Mouse (Mus musculus): Measurements from ENCODE around the gene Ccdc85b. TPM values are rescaled to one million over a fixed set of nuclear protein-coding genes. Genes with fewer than 3 reads are reported as not detected.
"Not testable (repeated sequence)": the region's sequence is repeated elsewhere in the genome, so short reads cannot be mapped to it uniquely, and the experiment has no call there.

Ccdc85b gene
- 7.8 and 8.6 TPM in 2 replicates for polyA plus RNA-seq (2015; fragmentation: Nextera tagmentation; extraction: Ambion mirVana)

GRCm38 (mm10) chr19:5457746-5458442 is at the start of gene Ccdc85b:
Ccdc85b (minus strand) TSS chr19:5457894.
- peak within 1 kb of the TSS; percentile 72 for H3K4me3 ChIP-seq (ENCODE audit: low read length)
- H3K4me1 ChIP-seq (ENCODE audit: insufficient read depth, low read length), result peaks cover 32% of the 10 kb centered on the region
- WGBS, result 11% methylated on average over 14 of the region's 14 CpGs
- H3K9me3 ChIP-seq (ENCODE audit: low read length), result no peaks in the 10 kb centered on the region
- H3K36me3 ChIP-seq (ENCODE audit: insufficient read depth, low read length), result peaks cover 6% of the 10 kb centered on the region; the same call in 1 of the 2 replicates
- no peak for ATAC-seq (ENCODE audit: low FRiP score, low TSS enrichment)
- no peaks in the 10 kb centered on the region for H3K27me3 ChIP-seq (ENCODE audit: insufficient read depth, low read length)
- peak within 1 kb of the TSS; percentile 90 for H3K27ac ChIP-seq (ENCODE audit: low read length)
- H3K9ac ChIP-seq (replicated peaks; ENCODE audit: low read length), result peak within 1 kb of the TSS; percentile 83
- peak within 1 kb of the TSS; percentile 90 for H3K4me2 ChIP-seq (replicated peaks; ENCODE audit: low read depth, low read length)

GRCm38 (mm10) chr19:5503687-5504086 is 46.0 kb upstream of the Ccdc85b start, which contains the start of gene 1700020D05Rik:
1700020D05Rik (minus strand) TSS chr19:5503787.
- Histone ChIP-seq H3K4me3 (ENCODE audit: low read length) (peak within 1 kb of the TSS; percentile 8; the same call in 1 of the 2 replicates), H3K9me3 (ENCODE audit: low read length) (no peaks in the 10 kb centered on the region; the same call in 1 of the 2 replicates), H3K4me1 (ENCODE audit: insufficient read depth, low read length) (no peaks in the 10 kb centered on the region), H3K9ac (replicated peaks; ENCODE audit: low read length) (no peak within 1 kb of the TSS), H3K27me3 (ENCODE audit: insufficient read depth, low read length) (no peaks in the 10 kb centered on the region), H3K4me2 (replicated peaks; ENCODE audit: low read depth, low read length) (peak within 1 kb of the TSS; percentile 31), H3K36me3 (ENCODE audit: insufficient read depth, low read length) (no peaks in the 10 kb centered on the region), H3K27ac (ENCODE audit: low read length) (no peak within 1 kb of the TSS)
- whole genome bisulfite sequencing, result 47% methylated on average over 17 of the region's 17 CpGs
- ATAC-seq (ENCODE audit: low FRiP score, low TSS enrichment), result no peak

DNA sequence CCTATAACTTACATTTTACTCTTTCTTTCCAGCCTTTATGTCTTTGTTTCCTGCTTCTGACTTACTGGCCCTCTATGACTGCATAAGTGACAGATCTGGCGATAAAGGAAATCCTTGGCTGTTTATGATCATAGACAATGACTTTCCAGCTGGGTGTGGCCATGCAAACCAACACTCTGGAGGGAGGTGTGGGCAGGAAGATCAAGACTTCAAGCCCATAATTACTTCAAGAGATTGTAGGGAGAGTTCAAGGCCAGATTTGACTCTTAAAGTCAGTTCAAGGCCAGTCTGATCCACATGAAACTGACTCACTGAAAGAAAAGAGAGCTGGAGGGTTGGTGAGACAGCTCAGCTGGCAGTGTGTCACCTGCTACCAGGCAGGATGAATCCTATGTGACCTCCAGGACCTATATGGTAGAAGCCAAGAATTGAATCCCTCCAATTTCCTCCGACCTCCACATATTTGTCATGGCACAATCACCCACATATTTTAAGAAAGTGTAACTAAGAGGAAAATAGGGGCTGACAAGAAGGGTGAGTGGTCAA is 42.7 kb upstream of the Ccdc85b start:
- whole genome bisulfite sequencing, result 79% methylated on average over 2 of the region's 2 CpGs
- Histone ChIP-seq H3K27ac (ENCODE audit: low read length) (no peak overlapping the region), H3K9me3 (ENCODE audit: low read length) (no peaks in the 10 kb centered on the region), H3K4me2 (replicated peaks; ENCODE audit: low read depth, low read length) (no peak overlapping the region), H3K4me1 (ENCODE audit: insufficient read depth, low read length) (no peaks in the 10 kb centered on the region), H3K9ac (replicated peaks; ENCODE audit: low read length) (no peak overlapping the region; the same call in 1 of the 2 replicates), H3K27me3 (ENCODE audit: insufficient read depth, low read length) (no peaks in the 10 kb centered on the region), H3K36me3 (ENCODE audit: insufficient read depth, low read length) (peaks cover 20% of the 10 kb centered on the region; the same call in 1 of the 2 replicates), H3K4me3 (ENCODE audit: low read length) (no peak overlapping the region)
- no peak for ATAC-seq (ENCODE audit: low FRiP score, low TSS enrichment)

DNA sequence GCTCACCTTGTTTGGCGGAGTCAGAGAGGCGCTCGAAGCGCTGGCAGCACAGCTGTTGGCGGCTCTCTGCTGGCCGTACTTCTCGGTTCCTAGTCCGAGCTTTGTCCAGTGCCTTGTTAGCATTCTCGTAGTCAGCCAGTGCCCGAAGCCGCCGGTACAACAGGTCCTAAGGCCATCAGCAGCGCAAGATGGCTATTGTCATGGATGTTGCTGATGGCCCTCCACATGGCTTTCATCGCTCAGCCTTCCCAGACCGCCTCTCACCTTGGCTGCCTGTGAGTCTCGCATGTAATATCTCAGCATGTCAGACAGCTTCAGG is 38.3 kb upstream of the Ccdc85b start:
- no peak for ATAC-seq (ENCODE audit: low FRiP score, low TSS enrichment)
- Histone ChIP-seq H3K27me3 (ENCODE audit: insufficient read depth, low read length) (no peaks in the 10 kb centered on the region), H3K27ac (ENCODE audit: low read length) (no peak overlapping the region), H3K4me2 (replicated peaks; ENCODE audit: low read depth, low read length) (no peak overlapping the region), H3K9ac (replicated peaks; ENCODE audit: low read length) (no peak overlapping the region), H3K9me3 (ENCODE audit: low read length) (no peaks in the 10 kb centered on the region), H3K4me1 (ENCODE audit: insufficient read depth, low read length) (peaks cover 15% of the 10 kb centered on the region), H3K4me3 (ENCODE audit: low read length) (no peak overlapping the region), H3K36me3 (ENCODE audit: insufficient read depth, low read length) (peaks cover 44% of the 10 kb centered on the region)
- WGBS, result 91% methylated on average over 16 of the region's 16 CpGs

DNA sequence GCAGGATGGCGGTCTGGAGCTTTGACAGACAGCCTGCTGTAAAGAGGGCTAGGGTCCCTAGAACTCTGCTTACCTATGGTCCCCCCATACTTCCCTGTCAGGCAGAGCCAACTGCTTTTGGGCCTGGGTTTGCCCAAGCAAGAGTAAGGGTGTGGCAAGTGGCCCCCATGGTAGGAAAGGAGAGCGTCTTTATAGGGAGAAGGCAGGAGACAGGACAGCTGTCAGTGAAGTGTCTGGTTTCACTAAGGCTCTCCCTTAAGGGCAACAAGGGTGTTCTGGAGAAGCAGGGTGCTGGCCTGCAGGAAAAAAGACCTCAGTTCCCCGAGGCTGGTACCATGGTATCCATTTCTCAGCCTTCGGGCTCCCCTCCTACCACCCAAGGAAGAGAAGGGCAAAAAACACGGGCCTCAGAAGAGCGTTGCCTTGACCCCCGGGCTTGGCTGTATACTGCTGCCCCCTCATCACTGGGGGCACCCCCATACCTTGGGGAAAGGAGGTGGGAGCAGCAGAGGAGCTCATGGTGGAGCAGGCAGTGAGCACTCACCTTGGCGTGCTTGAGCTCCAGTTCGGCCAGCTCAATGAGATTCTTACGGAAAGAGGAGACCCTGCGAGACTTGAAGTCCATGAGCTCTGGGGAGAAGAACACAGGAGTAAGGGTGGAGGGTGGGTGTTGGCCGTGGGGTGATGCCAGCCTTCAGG is 37.8 kb upstream of the Ccdc85b start:
- Histone ChIP-seq H3K4me2 (replicated peaks; ENCODE audit: low read depth, low read length) (no peak overlapping the region), H3K4me1 (ENCODE audit: insufficient read depth, low read length) (peaks cover 15% of the 10 kb centered on the region), H3K27ac (ENCODE audit: low read length) (no peak overlapping the region), H3K9ac (replicated peaks; ENCODE audit: low read length) (no peak overlapping the region), H3K4me3 (ENCODE audit: low read length) (no peak overlapping the region), H3K36me3 (ENCODE audit: insufficient read depth, low read length) (peaks cover 44% of the 10 kb centered on the region), H3K27me3 (ENCODE audit: insufficient read depth, low read length) (no peaks in the 10 kb centered on the region), H3K9me3 (ENCODE audit: low read length) (no peaks in the 10 kb centered on the region)
- no peak for ATAC-seq (ENCODE audit: low FRiP score, low TSS enrichment)
- WGBS, result 80% methylated on average over 12 of the region's 12 CpGs

DNA sequence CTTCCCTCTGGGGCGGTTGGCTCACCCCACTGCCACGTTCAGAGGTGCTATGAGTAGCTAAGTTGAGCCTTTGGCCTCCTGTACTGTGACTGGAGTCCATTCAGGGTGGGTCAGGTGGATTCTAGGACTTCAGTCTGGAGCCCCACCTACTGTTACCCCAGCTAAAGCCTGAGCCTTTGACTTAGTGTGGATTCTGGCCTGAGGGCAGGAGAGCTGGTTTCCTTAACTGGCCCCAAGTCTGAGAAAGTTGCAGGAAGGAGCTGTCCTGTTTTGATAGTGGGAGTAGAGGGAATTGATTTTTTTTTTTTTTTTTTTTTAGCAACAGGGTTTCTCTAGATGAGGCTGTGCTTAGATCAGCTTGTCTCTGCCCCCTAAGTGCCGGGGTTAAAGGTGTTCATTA is 36.6 kb upstream of the Ccdc85b start:
- no peaks in the 10 kb centered on the region for H3K9me3 ChIP-seq (ENCODE audit: low read length)
- H3K4me2 ChIP-seq (replicated peaks; ENCODE audit: low read depth, low read length), result no peak overlapping the region
- no peak overlapping the region for H3K27ac ChIP-seq (ENCODE audit: low read length)
- H3K4me1 ChIP-seq (ENCODE audit: insufficient read depth, low read length), result peaks cover 22% of the 10 kb centered on the region
- no peak overlapping the region for H3K9ac ChIP-seq (replicated peaks; ENCODE audit: low read length)
- no peak for ATAC-seq (ENCODE audit: low FRiP score, low TSS enrichment)
- H3K36me3 ChIP-seq (ENCODE audit: insufficient read depth, low read length), result peaks cover 44% of the 10 kb centered on the region
- no peak overlapping the region for H3K4me3 ChIP-seq (ENCODE audit: low read length)
- H3K27me3 ChIP-seq (ENCODE audit: insufficient read depth, low read length), result no peaks in the 10 kb centered on the region
- WGBS, result 87% methylated on average over 3 of the region's 3 CpGs

GRCm38 (mm10) chr19:5493301-5493721 is 35.6 kb upstream of the Ccdc85b start:
- not testable (repeated sequence) for H3K27me3 ChIP-seq (ENCODE audit: insufficient read depth, low read length); H3K4me3 ChIP-seq (ENCODE audit: low read length); H3K4me2 ChIP-seq (replicated peaks; ENCODE audit: low read depth, low read length); H3K9ac ChIP-seq (replicated peaks; ENCODE audit: low read length); ATAC-seq (ENCODE audit: low FRiP score, low TSS enrichment); H3K9me3 ChIP-seq (ENCODE audit: low read length); H3K27ac ChIP-seq (ENCODE audit: low read length)
- peaks cover 44% of the 10 kb centered on the region for H3K36me3 ChIP-seq (ENCODE audit: insufficient read depth, low read length)
- peaks cover 26% of the 10 kb centered on the region for H3K4me1 ChIP-seq (ENCODE audit: insufficient read depth, low read length)
- WGBS, result 41% methylated on average over 9 of the region's 9 CpGs

DNA sequence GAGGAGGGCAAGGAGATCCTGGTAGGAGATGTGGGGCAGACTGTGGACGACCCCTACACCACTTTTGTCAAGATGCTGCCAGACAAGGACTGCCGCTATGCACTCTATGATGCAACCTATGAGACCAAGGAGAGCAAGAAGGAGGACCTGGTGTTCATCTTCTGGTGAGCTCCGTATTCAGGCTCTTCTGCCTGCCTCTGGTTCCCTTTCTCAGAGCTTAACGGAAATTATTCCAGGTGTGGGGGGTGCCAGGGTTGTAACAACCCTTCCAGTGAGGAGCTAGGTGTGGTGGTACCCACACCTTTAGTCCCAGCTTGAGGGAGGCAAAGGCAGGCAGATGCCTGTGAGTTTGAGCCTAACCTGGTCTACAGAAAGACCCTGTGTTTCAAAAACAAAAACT is 34.9 kb upstream of the Ccdc85b start:
- Histone ChIP-seq H3K4me1 (ENCODE audit: insufficient read depth, low read length) (peaks cover 26% of the 10 kb centered on the region), H3K27me3 (ENCODE audit: insufficient read depth, low read length) (no peaks in the 10 kb centered on the region), H3K9me3 (ENCODE audit: low read length) (no peaks in the 10 kb centered on the region), H3K4me2 (replicated peaks; ENCODE audit: low read depth, low read length) (no peak overlapping the region), H3K36me3 (ENCODE audit: insufficient read depth, low read length) (peaks cover 43% of the 10 kb centered on the region), H3K4me3 (ENCODE audit: low read length) (no peak overlapping the region), H3K9ac (replicated peaks; ENCODE audit: low read length) (no peak overlapping the region), H3K27ac (ENCODE audit: low read length) (no peak overlapping the region)
- WGBS, result 81% methylated on average over 4 of the region's 4 CpGs
- no peak for ATAC-seq (ENCODE audit: low FRiP score, low TSS enrichment)

- peaks cover 33% of the 10 kb centered on the region for H3K4me1 ChIP-seq (ENCODE audit: insufficient read depth, low read length)
- no peaks in the 10 kb centered on the region for H3K27me3 ChIP-seq (ENCODE audit: insufficient read depth, low read length)
- H3K4me3 ChIP-seq (ENCODE audit: low read length), result peak overlapping the region; percentile 96
- under 1% methylated on average over 58 of the region's 59 CpGs for WGBS
- peak; percentile 14; the same call in 1 of the 2 replicates for ATAC-seq (ENCODE audit: low FRiP score, low TSS enrichment)
- H3K27ac ChIP-seq (ENCODE audit: low read length), result peak overlapping the region; percentile 100
- peaks cover 29% of the 10 kb centered on the region for H3K36me3 ChIP-seq (ENCODE audit: insufficient read depth, low read length)
- no peaks in the 10 kb centered on the region for H3K9me3 ChIP-seq (ENCODE audit: low read length)
- H3K9ac ChIP-seq (replicated peaks; ENCODE audit: low read length), result peak overlapping the region; percentile 94
- peak overlapping the region; percentile 86 for H3K4me2 ChIP-seq (replicated peaks; ENCODE audit: low read depth, low read length)
These were observed 33.4 kb upstream of the Ccdc85b start for GRCm38 (mm10) chr19:5490898-5491708.

Measured in kidney, embryonic 16.5 days (tissue).